Mouse (Mus musculus): ENCODE data around the gene Pou3f1. TPM values are rescaled to one million over a fixed set of nuclear protein-coding genes. Genes with fewer than 3 reads are reported as not detected.

Gene Pou3f1
- polyA plus RNA-seq, 1 experiment from 2014 or later = 13.2 TPM

GRCm38 (mm10) chr4:124624111-124624581 lies 32.5 kb upstream of the Pou3f1 start:
- Histone ChIP-seq H3K4me2 (no peak overlapping the region), H3K27me3 (0 out of 2 replicates have a peak, but pooled peaks cover 15% of the 10 kb centered on the region), H3K9ac (peak overlapping the region; percentile 40; the same call in 1 of the 2 replicates), H3K36me3 (ENCODE audit: poor library complexity, severe bottlenecking) (no peaks in the 10 kb centered on the region), H3K27ac (no peak overlapping the region), H3K4me3 (no peak overlapping the region), H3K4me1 (peaks cover 30% of the 10 kb centered on the region), H3K9me3 (replicated peaks) (no peaks in the 10 kb centered on the region)
- 29% methylated on average over 7 of the region's 7 CpGs for WGBS
- no peak; the same call in 1 of the 2 replicates for ATAC-seq

GRCm38 (mm10) chr4:124626836-124627235 lies 29.8 kb upstream of the Pou3f1 start:
- no peak for ATAC-seq

GRCm38 (mm10) chr4:124631456-124631855 lies 25.2 kb upstream of the Pou3f1 start:
- WGBS = 63% methylated on average over 4 of the region's 4 CpGs
- H3K9ac ChIP-seq = no peak overlapping the region
- H3K27ac ChIP-seq = no peak overlapping the region

More at GRCm38 (mm10) chr4:124626836-124627235, 29.8 kb upstream of the Pou3f1 start:
- H3K4me3 ChIP-seq = no peak overlapping the region
- no peaks in the 10 kb centered on the region for H3K9me3 ChIP-seq (replicated peaks)
- 0 out of 2 replicates have a peak, but pooled peaks cover 9% of the 10 kb centered on the region for H3K27me3 ChIP-seq
- no peak overlapping the region for H3K4me2 ChIP-seq
- 50% methylated on average over 1 of the region's 1 CpGs for WGBS
- no peak overlapping the region for H3K27ac ChIP-seq
- no peaks in the 10 kb centered on the region for H3K36me3 ChIP-seq (ENCODE audit: poor library complexity, severe bottlenecking)
- H3K9ac ChIP-seq = no peak overlapping the region
- peaks cover 23% of the 10 kb centered on the region for H3K4me1 ChIP-seq

GRCm38 (mm10) chr4:124632856-124633255 lies 23.8 kb upstream of the Pou3f1 start:
- H3K27me3 ChIP-seq = 0 out of 2 replicates have a peak, but pooled peaks cover 2% of the 10 kb centered on the region
- H3K4me3 ChIP-seq = no peak overlapping the region
- no peak overlapping the region; the same call in 1 of the 2 replicates for H3K27ac ChIP-seq
- H3K4me1 ChIP-seq = no peaks in the 10 kb centered on the region
- H3K9me3 ChIP-seq (replicated peaks) = no peaks in the 10 kb centered on the region
- no peaks in the 10 kb centered on the region for H3K36me3 ChIP-seq (ENCODE audit: poor library complexity, severe bottlenecking)
- 79% methylated on average over 10 of the region's 10 CpGs for WGBS
- H3K4me2 ChIP-seq = no peak overlapping the region
- ATAC-seq = no peak
- H3K9ac ChIP-seq = no peak overlapping the region

More at GRCm38 (mm10) chr4:124631456-124631855, 25.2 kb upstream of the Pou3f1 start:
- H3K4me3 ChIP-seq = no peak overlapping the region
- H3K36me3 ChIP-seq (ENCODE audit: poor library complexity, severe bottlenecking) = no peaks in the 10 kb centered on the region
- peaks cover 6% of the 10 kb centered on the region for H3K4me1 ChIP-seq
- no peaks in the 10 kb centered on the region for H3K27me3 ChIP-seq
- no peak overlapping the region for H3K4me2 ChIP-seq
- ATAC-seq = no peak
- H3K9me3 ChIP-seq (replicated peaks) = no peaks in the 10 kb centered on the region

GRCm38 (mm10) chr4:124633281-124633680 lies 23.3 kb upstream of the Pou3f1 start:
- Histone ChIP-seq H3K27ac (no peak overlapping the region), H3K4me2 (no peak overlapping the region), H3K27me3 (peaks cover 6% of the 10 kb centered on the region; the same call in 1 of the 2 replicates), H3K36me3 (ENCODE audit: poor library complexity, severe bottlenecking) (no peaks in the 10 kb centered on the region), H3K4me3 (no peak overlapping the region), H3K4me1 (no peaks in the 10 kb centered on the region), H3K9ac (no peak overlapping the region), H3K9me3 (replicated peaks) (no peaks in the 10 kb centered on the region)
- 6% methylated on average over 9 of the region's 9 CpGs for WGBS
- no peak for ATAC-seq

- H3K27me3 ChIP-seq = peaks cover 19% of the 10 kb centered on the region; the same call in 1 of the 2 replicates
- WGBS = 27% methylated on average over 12 of the region's 12 CpGs
- H3K9me3 ChIP-seq (replicated peaks) = no peaks in the 10 kb centered on the region
- ATAC-seq = no peak
- no peaks in the 10 kb centered on the region for H3K36me3 ChIP-seq (ENCODE audit: poor library complexity, severe bottlenecking)
- no peak overlapping the region for H3K9ac ChIP-seq
- peak overlapping the region; percentile 14; the same call in 1 of the 2 replicates for H3K4me2 ChIP-seq
- no peak overlapping the region for H3K4me3 ChIP-seq
- H3K4me1 ChIP-seq = 0 out of 2 replicates have a peak, but pooled peaks cover 12% of the 10 kb centered on the region
- no peak overlapping the region for H3K27ac ChIP-seq
These were observed 16.9 kb upstream of the Pou3f1 start for GRCm38 (mm10) chr4:124639715-124640114.

GRCm38 (mm10) chr4:124643859-124644258 lies 12.7 kb upstream of the Pou3f1 start:
- Histone ChIP-seq H3K27ac (no peak overlapping the region), H3K4me1 (peaks cover 28% of the 10 kb centered on the region), H3K9ac (no peak overlapping the region), H3K9me3 (replicated peaks) (no peaks in the 10 kb centered on the region), H3K4me3 (no peak overlapping the region), H3K36me3 (ENCODE audit: poor library complexity, severe bottlenecking) (no peaks in the 10 kb centered on the region), H3K4me2 (no peak overlapping the region), H3K27me3 (peaks cover 25% of the 10 kb centered on the region; the same call in 1 of the 2 replicates)
- WGBS = 95% methylated on average over 9 of the region's 9 CpGs
- no peak for ATAC-seq

- Histone ChIP-seq H3K36me3 (ENCODE audit: poor library complexity, severe bottlenecking) (no peaks in the 10 kb centered on the region), H3K27ac (no peak overlapping the region), H3K9ac (no peak overlapping the region), H3K27me3 (peaks cover 36% of the 10 kb centered on the region), H3K4me1 (peaks cover 17% of the 10 kb centered on the region), H3K4me3 (no peak overlapping the region), H3K9me3 (replicated peaks) (no peaks in the 10 kb centered on the region), H3K4me2 (no peak overlapping the region)
- whole genome bisulfite sequencing = 27% methylated on average over 3 of the region's 3 CpGs
- no peak for ATAC-seq
These were observed 11.6 kb upstream of the Pou3f1 start for GRCm38 (mm10) chr4:124644974-124645433.

GRCm38 (mm10) chr4:124646591-124646990 lies 10.0 kb upstream of the Pou3f1 start:
- Histone ChIP-seq H3K36me3 (ENCODE audit: poor library complexity, severe bottlenecking) (no peaks in the 10 kb centered on the region), H3K9ac (no peak overlapping the region), H3K9me3 (replicated peaks) (no peaks in the 10 kb centered on the region), H3K4me3 (no peak overlapping the region), H3K4me1 (peaks cover 17% of the 10 kb centered on the region), H3K27me3 (peaks cover 38% of the 10 kb centered on the region), H3K27ac (no peak overlapping the region), H3K4me2 (no peak overlapping the region)
- 31% methylated on average over 8 of the region's 8 CpGs for WGBS
- no peak for ATAC-seq

GRCm38 (mm10) chr4:124647909-124648308 lies 8.7 kb upstream of the Pou3f1 start:
- H3K4me3 ChIP-seq = no peak overlapping the region
- H3K36me3 ChIP-seq (ENCODE audit: poor library complexity, severe bottlenecking) = no peaks in the 10 kb centered on the region
- peaks cover 26% of the 10 kb centered on the region for H3K4me1 ChIP-seq
- H3K4me2 ChIP-seq = no peak overlapping the region
- WGBS = 34% methylated on average over 5 of the region's 5 CpGs
- ATAC-seq = no peak
- H3K9me3 ChIP-seq (replicated peaks) = no peaks in the 10 kb centered on the region
- H3K27ac ChIP-seq = no peak overlapping the region
- H3K9ac ChIP-seq = no peak overlapping the region
- peaks cover 42% of the 10 kb centered on the region for H3K27me3 ChIP-seq

- no peaks in the 10 kb centered on the region for H3K9me3 ChIP-seq (replicated peaks)
- WGBS = 3% methylated on average over 9 of the region's 9 CpGs
- H3K36me3 ChIP-seq (ENCODE audit: poor library complexity, severe bottlenecking) = no peaks in the 10 kb centered on the region
- peaks cover 38% of the 10 kb centered on the region for H3K4me1 ChIP-seq
- ATAC-seq = no peak
- peaks cover 68% of the 10 kb centered on the region for H3K27me3 ChIP-seq
- H3K4me3 ChIP-seq = no peak overlapping the region
- 0 out of 2 replicates have a peak overlapping the region, but pooled peaks have one; percentile 21 for H3K9ac ChIP-seq
- peak overlapping the region; percentile 29 for H3K4me2 ChIP-seq
- H3K27ac ChIP-seq = no peak overlapping the region
These were observed 3.7 kb upstream of the Pou3f1 start for GRCm38 (mm10) chr4:124652886-124653285.

GRCm38 (mm10) chr4:124656854-124657650 lies 445 bp downstream of the Pou3f1 start:
- WGBS = under 1% methylated on average over 82 of the region's 92 CpGs
- Histone ChIP-seq H3K9me3 (replicated peaks) (no peaks in the 10 kb centered on the region), H3K27ac (0 out of 2 replicates have a peak overlapping the region, but pooled peaks have one; percentile 25), H3K4me1 (peaks cover 65% of the 10 kb centered on the region), H3K4me2 (peak overlapping the region; percentile 88), H3K36me3 (ENCODE audit: poor library complexity, severe bottlenecking) (no peaks in the 10 kb centered on the region), H3K9ac (peak overlapping the region; percentile 72), H3K27me3 (peaks cover 89% of the 10 kb centered on the region), H3K4me3 (peak overlapping the region; percentile 61)
- ATAC-seq = peak; percentile 95
